Mouse (Mus musculus): Measurements from ENCODE around the gene Vipr1.

Vipr1 gene

DNA sequence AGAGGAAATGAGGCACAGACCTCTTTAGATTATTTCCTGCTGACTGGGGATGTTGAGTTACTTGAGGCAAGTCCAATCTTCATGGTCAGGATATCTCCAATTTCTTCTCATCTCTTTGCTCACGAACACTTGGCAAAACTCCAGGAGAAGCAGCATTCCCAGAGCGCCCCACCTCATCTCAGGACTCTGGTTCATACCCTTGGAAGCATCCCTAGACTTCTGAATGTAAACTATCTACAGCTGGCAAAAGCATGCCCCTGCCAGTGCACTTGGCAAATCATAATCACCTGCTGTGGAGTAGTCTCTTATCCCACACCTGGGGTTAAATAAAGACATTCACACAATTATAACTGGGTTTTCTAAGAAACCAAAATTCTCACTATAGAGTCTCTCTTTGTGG is 74.5 kb downstream of the Vipr1 start:
- no peak for DNase-seq (ENCODE audit: inconsistent age in 2 of 2, low spot score in 1 of 2)

DNA sequence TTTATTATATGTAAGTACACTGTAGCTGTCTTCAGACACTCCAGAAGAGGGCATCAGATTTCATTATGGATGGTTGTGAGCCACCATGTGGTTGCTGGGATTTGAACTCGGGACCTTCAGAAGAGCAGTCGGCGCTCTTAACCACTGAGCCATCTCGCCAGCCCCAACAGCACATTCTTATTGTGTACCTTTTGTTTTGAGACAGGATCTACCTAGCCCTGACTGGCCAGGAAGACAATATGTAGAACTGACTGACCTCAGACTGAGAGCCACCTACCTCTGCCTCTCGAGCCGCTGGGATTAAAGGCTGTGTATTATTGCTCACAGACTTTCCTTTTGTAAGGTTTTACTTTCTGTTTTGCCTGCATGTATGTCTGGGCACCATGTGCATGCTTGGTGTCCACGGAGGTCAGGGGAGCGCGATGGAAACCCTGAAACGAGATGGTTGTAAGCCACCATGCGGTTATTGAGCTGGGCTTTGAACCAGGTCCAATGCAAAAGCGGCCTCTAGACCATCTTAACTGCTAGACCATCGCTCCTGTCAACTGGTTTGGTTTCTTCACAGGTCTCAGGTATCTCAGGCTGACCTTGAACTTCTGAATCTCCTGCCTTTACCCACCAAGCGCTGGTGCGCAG is 75.7 kb downstream of the Vipr1 start:
- DNase-seq (ENCODE audit: inconsistent age in 2 of 2, low spot score in 1 of 2) = peak in 1 of 2 experiments; percentile 52

DNA sequence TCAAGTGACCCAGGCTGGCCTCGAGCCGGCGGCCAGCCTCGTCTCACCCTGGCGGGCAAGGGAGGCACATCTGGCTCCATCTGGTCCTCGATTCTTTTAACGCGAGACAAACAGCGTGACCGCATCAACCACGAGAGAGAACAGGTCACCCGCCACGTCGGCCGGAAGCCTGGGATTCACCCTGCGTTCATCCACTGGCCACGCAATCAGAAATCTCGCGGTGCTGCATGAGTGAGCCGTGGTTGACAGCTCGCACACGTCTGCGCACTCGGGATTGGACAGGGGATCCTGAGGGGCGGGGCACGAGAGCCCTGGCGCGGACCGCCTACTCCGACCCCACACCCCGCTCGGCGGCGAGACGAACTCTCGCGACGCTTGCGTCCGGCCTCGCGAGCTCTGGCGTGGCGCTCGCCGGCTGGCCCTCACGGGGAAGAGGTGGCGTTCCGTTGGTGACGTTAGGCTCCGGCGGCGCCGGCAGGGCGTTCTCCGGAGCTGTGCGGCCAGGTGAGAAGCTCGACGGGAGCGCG is 76.3 kb downstream of the Vipr1 start, which contains the start of gene Nktr:
TSS of gene Nktr (plus strand) at position 378 of the 527 bp plus-strand sequence.
- peak; percentile 99 for DNase-seq (ENCODE audit: inconsistent age in 2 of 2, low spot score in 1 of 2)

DNA sequence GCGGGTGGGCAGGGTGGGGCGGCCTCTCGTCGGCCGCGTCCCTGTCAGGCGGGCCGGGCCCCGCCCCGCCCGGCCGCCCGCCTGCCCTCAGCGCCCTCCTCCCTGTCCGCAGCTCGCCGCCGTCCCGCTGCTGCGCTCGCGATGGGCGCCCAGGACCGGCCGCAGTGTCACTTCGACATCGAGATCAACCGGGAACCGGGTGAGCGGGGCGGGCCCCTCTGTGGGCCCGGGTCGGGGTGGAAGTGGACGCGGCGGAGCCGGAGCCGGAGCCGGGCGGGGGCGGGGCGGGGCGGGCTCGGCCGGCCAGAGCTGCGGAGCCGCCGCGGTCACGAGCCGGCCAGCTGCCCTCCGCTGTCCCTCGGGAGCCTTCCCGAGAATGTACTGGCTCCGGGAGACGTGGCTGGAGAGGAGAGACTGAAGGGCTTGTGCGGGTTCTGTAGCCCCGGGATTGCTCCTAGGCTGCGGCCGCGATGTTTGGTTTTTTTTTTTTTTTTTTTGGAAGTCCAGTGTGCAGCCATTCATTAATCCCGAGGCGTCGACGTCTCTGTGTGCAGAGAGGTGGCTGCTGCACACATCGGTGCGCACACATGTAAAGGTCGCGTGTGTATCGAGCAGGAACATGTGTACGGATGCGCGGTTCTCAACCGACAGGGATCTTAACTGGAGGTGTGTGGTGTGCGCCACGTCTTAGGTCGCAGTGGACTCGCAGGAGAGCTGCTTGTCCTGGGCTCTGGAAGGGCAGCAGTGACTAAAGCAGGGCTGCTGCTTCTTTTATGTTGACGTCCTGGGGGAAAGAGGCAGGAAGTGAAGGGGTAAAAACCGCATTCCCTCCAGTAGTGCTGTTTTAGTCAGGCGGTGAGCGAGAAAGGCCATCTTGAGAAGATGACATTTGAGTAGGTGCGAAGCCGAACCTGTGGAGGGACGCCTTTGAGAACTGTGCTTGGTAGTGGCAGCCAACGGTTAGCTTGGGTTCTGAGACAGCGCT is 77.1 kb downstream of the Vipr1 start:
- peak; percentile 48 to 78 for DNase-seq (ENCODE audit: inconsistent age in 2 of 2, low spot score in 1 of 2)

Measured in adrenal gland, adult (tissue).